Mouse (Mus musculus) layer of hippocampus, postnatal 25 days (tissue): ENCODE results near the gene Onecut1. TPM values are rescaled to one million over a fixed set of nuclear protein-coding genes. Genes with fewer than 3 reads are reported as not detected.

Experiments used
- DNase-seq, 2 experiments: peaks; one replicate each; pipeline ENCODE4 v3.0.0; 2022; ENCODE audit warnings: mixed read lengths in 2 of 2, low spot score in 1 of 2; ENCODE audit errors: extremely low spot score in 1 of 2
- total RNA-seq, 2 experiments: library from RNA; stranded (reverse); gene quantifications; 2 replicates each; pipeline ENCODE4 v1.2.3; 2021

Gene Onecut1
- total RNA-seq = 1 to 10 TPM in 1 of 2 experiments, under 1 TPM in 1; 0.37 to 1.1 TPM

DNA sequence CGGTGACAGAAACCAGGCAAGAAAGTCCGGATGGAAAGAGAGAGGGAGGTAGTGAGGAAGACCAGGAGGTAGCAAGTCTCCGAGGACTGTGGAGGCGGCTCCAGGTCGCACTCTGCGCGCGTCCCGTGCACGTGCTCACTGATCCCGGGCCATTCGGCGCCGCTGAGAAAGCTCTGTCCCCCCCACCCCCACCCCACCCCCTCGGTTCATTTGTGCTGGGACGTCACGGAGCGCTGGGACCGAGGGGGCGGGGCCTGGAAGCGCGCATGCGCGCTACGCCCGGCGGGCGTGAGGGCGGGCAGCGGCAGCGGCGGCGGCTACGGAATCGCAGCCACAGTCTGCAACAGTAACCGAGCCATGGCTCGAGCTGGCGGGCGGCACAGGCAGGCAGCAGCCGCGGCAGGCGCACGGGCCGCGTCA, at the start of gene Onecut1:
Gene Onecut1 (plus strand): TSS at position 361 of the 420 bp plus-strand sequence.
- peak in 1 of 2 experiments; percentile 52 for DNase-seq

DNA sequence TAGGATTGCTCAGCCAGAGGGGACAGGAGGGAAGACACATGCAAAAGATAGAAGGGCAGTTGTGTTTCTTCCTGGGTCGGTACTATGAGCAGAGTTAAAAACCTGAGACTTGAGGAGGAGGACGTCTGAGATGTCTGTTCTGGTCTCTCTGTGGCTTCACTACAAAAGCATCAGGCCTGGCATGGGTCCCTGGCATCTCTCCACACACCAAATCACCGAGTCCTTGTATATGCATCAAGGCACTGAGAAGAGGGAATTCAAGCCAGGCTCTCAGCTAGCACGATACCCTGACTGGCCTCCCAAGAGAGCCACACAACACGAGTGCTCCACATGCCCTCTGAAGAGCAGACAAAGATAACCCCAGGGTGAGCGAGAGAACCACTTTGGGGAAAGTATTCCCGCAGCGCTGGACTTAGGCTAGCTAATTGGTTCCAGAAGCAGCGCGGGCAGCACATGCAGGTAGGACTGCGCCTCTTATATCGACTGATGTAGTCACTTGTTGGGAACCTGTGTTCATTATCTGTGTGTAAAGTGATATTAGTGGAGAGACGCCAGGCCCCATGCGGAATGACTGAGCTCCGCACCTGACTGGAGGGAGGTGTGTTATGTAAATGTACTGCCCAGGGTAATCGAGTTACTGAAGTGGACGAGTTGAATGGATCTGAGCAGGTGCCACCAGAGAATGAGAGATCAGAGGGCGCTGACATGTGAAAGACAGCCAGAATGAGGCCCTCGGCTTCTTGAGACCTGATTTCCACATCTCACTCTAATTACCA, 41.8 kb upstream of the Onecut1 start:
- no peak for DNase-seq

DNA sequence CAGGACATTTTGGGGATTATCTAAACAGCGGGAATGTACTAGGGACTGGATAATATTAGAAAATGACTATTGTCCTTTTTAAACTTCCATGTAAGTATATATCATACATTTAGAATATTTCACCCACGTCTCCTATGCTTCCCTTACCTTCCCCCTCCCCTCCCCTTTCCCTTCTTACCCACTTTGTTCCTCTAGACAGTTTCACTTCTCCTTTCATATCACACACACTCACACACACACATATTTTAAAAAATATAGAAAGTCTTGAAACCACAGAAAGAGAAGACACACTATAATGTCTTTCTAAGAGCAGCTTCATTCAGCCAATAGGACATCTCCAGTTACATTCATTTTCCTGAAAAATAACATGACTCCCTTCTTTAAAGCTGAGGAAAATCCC, 36.6 kb upstream of the Onecut1 start:
- DNase-seq = no peak

DNA sequence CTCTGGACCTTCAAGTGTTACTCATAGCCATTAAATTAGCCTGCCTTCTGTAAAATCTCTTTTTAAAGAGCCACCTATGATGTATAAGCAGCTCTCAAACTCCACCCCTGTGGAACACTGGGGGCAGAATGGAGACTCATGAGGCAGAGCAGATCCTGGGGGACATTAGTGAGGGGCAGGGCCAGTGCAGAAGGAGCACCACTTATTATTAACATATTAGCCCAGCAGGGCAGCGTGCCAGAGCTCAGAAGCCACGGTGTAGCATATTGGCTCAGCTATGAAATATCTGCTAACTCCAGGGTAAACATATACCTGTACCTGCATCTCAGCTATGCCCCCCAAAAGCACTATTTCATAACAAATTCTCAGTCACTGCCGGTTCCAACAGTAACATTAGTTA, 32.5 kb upstream of the Onecut1 start:
- no peak for DNase-seq

DNA sequence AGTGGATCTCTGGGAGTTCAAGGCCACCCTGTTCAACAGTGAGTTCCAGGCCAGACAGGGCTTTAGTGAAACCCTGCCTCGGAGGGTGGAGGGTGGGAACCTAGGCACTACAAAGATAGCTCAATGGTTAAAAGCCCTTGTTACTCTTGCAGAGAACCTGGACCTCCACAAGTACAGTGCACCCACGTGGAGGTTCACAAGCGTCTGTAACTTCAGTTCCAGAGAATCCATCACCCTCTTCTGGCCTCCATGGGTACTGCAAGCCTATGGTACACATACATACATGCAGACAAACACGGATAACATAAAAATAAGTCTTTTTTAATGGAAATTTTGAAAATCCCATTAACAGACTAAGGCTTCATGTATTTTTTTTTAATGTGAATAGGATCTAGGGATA, 18.8 kb upstream of the Onecut1 start:
- no peak for DNase-seq

DNA sequence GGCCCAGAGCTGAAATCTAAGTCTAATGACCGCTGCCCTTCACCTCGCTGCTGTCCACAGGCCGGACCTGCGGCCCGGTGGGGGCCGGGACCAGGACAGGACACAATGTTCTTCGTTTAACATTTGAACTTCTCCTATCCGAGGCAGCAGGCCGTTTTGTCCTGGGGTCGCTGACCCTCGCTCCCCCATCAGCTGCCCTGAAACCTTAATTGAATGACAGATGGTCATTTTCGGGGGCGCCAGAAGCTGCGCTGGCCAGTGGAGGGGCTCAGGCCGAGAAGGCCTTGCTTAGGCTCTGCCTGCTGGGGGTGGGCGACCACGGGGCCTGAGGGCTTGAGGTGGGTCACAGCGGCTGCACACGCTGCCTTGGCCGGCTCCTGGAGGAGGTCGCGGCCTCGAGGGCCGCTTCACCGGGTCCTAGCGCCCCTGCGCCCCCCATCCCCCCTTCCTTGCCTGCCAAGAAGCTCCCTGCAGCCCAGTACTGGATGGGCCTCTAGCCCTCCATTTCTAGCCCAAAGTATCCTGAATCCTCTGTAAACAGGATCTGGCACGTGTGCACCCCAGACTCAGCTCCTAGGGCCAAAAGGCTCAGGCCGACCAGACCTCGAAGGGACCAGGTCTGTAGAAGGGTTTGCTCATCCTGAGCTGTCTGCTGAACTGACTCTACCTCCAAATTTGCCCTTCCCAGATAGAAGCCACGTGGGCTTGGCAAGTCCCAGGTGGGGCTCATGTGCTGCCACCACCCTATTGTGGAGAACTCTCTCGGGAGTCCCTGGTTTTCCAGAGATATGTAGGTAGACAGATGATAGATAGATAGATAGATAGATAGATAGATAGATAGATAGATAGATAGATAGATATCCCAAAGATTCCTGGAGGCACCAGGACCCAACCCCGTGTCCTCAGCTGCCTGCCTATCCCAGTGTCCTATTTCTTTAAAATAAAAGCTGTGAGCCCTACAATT, 14.6 kb upstream of the Onecut1 start:
- DNase-seq = no peak

DNA sequence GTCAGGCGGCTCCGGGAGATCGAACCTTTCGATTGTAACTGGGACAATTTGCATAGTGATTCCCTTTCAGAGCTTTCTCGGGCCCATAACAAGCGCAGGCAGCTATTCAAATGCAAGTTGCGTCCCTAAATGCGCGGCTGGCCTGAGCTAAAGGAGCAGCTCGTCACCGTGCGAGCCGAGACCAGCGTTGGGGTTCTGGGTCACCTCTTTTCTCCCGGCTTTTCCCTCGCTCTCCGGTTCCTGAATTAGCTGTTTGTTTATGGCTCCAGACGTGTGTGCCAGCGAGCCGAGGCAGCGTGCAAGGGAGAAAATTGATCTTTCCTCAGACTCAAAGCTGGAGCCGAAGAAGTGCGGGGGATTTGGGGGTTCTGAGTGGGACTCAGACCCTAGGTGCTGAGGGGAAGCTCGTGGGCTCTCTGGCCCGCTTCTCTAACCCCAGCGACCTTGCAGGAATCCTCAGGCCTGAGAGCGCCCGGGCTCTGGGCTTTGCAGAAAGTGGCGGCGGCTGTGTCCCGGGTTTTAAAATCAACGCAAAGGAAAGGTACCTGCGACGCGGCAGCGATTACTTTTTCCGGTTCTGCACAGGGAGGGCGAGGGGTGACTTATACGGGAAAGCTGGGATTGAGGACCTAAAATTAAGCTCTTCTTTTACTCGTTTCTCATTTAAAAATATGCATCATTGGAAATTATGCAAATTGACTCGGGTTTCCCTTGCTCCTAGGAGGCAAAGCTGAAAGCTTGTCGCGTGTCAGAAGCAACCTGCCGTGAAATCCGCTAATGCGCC, 13.1 kb upstream of the Onecut1 start:
- DNase-seq = no peak

DNA sequence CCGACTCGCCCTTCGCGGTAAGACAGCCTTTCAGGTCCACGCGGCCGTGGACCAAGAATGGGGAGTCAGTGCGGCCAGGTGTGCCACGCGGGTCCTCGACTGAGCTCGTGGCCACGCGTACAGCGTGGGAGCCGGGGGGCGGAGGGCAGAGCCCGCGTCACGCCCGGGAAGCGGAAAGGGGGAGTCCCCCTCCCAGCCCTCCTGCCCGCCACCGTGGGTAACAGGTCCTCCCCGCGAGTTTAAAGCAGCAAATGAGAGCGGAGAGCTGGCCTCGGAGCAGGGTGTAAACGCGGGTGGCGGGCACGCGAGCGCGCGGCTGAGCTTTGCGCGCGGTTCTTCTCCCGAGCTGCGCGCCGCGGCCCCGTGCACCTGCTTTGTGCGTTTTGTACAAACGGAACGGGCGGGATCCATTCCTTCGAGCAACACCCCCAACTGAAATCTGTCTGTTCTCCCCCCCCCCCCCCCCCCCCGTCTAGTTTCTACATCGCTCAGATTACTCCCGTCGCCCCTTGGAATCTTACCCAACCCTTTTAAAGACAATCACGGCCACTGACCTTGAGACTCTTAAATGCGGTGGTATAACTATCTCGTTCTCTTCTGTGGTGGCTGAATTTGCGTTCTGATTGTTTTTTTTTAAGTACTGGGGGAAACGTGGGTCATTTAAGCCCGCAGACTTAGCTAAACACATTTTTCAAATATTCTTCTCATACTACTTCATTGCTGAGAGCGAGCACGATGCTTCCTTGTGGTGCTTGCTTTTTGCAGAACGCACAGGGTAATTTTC, 12.3 kb upstream of the Onecut1 start:
- no peak for DNase-seq

DNA sequence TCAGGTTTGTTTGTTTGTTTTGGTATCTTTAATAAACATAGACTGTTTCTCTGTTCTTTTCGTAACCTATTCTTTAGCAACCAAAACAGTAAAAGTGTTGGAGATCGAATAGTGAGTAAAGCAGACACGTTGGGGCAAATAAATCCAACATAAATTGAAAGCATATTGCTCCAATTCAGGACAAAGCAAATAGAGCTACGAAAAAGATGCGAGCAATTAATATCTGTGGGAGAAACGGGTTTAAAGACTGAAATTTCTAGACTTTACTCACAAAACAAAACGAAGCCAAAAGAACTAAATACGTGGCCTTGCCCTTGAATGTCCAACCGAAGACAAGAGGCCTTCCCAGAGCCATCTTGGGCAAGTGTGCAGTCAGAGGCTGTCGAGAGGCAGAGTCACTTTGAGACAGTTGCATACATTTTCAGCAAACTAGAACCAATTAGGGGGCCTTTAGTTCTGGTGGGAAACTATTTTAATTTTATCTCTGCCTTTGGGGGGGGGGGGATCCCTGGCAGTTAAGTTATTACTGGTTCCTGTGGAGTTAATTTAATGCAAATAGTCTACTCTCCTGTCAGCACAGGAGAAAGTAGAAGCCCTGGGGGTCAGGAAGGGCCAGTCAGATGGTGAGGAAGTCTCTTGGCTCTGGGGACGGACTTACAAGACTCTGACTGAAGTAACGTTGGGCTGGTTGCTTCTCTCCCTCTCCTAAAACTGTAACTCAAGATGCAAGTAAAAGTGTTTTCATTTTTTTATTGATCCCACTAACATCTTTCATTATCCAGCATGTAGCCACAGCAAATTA, 11.5 kb upstream of the Onecut1 start:
- DNase-seq = no peak

DNA sequence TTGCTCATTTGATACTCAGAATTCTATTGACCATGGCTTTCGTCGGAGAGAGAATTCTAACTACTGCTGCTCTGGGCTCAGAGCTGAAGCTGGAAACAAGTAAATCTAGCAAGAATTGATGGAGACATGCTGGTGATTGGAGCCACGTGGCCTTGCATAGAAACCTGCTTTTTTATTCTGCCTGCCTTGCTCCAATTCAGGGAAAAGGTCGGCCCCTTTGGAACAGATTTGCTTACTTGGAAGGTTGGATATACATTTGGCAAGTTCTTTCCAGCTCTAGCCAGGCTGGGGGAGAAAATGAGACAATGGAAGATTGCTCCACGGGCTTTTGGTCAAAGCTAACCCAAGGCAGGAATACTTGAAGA, 11.0 kb upstream of the Onecut1 start:
- DNase-seq = no peak

DNA sequence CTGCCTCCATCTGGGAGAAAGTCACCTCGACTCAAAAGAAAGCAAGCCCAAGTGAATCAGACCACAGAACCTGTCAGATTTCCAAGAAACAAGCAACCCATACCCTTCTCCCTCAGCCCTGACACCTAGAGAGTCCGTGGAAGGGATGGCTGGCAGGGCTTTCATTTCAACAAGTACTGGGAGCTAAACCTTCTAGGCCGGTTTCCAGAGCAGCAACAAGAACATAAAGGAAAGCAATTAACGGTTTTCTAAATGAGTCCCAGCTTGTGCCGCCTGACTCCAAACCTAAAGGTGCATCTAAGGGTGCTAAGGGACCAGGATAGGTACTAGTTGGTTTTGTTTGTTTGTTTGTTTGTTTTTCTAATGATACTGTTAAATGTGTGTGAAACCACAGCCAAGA, 10.1 kb upstream of the Onecut1 start:
- DNase-seq = no peak

DNA sequence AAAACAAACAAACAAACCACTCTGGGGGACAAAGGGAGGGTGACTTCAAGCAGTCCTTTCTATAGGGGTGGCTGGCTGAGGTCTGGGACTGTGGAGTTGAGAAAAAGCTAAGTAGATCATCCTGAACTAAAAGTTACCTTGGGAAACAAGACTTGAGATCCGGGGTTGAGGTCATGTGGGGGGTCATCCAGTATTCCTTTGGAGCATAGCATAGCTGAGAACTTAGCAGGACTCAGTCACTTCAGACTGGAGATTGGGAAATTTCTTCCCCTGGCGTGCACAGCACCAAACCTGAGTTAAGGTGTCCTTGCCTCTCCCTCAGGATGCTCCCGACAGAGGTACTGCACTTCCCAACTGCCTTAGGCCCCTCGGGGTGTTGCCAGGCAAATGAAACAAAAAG, 9.4 kb upstream of the Onecut1 start:
- no peak for DNase-seq

DNA sequence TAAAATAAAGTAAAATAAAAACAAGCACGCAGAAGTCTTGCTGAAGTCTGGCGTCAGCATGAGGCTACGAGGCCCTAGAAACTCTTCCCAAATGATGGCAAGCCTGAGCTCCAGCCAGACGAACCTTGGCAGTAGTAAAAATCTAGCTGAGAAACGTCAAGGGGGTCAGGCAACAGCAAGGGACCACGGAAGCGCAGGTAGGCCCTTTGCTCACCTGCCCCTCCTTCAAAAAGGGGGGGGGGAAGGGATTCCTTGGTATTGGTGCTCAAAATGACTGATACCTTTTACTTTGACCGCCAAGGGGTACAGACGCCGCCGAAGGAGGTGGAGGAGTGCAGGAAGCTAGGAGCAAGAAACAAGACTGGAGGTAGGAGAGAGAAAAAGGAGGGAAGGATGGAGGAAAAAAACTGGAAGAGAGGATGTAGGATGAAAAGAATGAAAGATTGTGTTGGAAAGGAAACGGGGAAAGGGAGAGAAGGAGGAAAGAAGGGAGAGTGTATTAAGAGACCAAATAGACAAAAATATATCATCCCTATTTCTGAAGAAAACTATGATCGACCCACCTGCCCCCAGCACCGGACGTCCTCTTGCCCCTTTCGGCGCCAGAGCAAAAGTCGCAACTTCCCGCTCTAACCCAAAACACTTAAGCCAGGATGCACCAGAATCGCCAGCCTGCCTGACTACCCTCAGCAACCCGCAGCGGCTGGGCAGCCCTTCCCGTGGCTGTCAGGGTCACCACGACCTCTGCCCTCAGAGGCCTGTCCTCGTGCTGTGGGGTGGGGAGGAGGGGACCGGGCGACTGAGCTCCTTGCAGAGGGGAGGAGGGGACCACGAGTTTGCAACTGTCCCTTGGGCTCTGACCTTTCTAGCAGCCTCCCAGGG, 8.3 kb upstream of the Onecut1 start:
- no peak for DNase-seq

DNA sequence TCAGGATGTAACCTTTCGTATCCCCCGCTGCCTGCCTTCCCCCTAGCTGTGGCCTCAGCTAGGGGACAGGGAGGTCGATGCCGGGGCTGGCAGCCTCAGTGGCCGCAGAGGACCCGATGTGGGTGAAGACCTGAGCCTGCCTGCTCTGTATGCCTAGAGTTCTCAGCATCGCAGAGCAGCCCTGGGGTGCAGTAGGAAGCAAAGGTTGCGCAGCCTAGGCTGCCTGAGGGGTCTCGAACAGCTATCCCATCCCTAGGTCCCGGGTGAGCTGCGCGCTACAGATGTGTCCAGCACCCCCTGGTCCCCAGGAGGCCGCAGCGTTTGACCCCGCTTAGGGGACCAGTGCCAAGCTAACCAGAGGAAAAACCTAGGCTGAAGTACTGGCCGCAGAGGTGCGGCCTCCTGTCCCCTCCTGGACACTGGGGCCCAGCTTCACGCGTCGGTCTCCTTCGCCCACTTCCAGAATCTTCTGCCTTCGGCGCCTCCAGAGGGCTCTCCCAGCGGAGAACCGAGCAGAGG, 7.6 kb upstream of the Onecut1 start:
- no peak for DNase-seq

DNA sequence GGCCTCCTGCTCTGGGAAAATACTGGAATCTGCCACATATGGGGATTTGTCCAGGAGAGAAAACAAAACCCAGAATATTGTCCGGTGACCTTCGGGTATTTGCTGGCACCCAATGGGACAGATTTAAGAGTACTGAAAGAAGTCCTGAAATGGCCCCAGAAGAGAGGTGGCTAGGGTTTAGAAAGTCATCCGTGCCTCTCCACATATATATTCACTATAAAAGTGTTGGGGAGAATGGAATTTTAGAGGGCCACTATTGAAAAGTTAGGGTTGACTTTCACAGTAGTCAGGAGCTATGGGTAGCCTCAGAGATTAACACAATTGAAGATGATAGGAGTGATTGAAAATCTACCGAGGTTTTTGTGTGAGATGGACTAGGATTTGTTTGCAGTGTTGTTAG, 6.3 kb upstream of the Onecut1 start:
- DNase-seq = no peak

DNA sequence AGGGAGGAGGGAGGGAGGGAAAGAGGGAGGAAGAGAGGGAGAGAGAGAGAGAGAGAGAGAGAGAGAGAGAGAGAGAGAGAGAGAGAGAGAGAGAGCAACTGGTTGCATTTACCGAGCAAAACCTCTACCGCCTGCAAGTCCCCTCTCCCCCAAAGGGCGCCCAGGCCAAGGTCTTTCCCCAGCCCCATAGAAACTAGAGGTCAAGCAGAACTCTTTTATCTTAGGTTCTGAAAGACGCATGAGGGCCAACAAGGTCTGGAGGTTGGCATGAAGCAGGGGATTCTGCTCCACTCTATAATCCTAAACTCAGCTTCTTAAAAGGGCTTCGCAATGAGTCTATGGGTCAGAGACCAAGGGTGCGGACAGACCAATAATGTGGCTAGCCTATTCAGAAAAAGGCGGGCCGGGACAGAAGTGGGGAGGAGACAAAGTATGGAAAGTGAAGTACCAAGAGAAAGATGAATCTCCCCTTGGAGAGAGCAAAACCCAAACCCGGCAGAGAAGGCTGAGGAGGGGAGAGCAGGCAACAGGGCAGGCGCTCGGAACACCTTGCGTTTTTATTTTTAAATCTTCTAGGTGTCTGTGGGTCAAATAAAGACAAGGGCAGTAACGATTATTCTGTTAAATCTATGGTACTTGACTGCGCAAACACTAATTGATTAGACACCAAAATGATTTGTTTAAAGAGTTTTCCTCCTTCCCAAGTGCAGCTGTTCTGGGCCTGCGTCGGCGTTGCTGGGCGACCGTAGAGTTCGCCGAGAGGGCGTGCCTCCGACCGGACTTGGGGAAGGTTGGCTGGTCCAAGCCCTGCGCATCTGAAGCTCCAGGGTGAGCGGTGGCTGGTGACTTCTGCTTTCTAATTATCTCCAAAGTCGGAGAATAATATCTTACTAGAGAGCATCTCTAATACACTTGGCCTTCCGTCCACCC, 4.9 kb upstream of the Onecut1 start:
- no peak for DNase-seq

DNA sequence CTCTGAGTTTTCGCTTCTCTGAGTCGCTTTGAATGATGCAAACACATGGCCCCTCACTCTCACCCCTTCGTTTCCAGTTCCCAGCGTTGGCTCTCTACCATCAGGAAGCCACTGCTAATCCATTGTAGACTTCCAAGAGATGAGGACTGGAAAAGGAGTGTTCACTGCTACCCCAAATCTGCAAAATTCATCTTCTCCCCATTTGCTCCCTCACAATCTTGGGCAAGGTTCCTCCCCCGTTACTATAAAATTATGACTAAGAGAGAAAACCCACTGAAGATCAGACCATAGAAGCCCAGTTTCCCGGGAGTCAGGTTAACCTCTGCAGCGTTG, 4.2 kb upstream of the Onecut1 start:
- no peak for DNase-seq
